Mouse (Mus musculus): ENCODE measurements around the gene Gm11758.
"Not testable (repeated sequence)": the region's sequence is repeated elsewhere in the genome, so short reads cannot be mapped to it uniquely, and the experiment has no call there.

The Gm11758 gene

GRCm38 (mm10) chr4:73876166-73876565 is at the start of gene Gm11758:
Gene Gm11758 (minus strand): TSS chr4:73876266.
- not testable (repeated sequence) for DNase-seq

GRCm38 (mm10) chr4:73920660-73921059 is 44.6 kb upstream of the Gm11758 start, which contains the start of gene Gm11756:
Gene Gm11756 (minus strand): TSS chr4:73920760.
- not testable (repeated sequence) for DNase-seq

GRCm38 (mm10) chr4:73905853-73906252 is 29.8 kb upstream of the Gm11758 start, which contains the start of gene Gm13871:
Gene Gm13871 (minus strand): TSS chr4:73905953.
- DNase-seq, result not testable (repeated sequence)

- not testable (repeated sequence) for DNase-seq
Measured at GRCm38 (mm10) chr4:73891012-73891411, 14.9 kb upstream of the Gm11758 start, which contains the start of gene Gm11757. Gene Gm11757 (minus strand): TSS chr4:73891112.

DNA sequence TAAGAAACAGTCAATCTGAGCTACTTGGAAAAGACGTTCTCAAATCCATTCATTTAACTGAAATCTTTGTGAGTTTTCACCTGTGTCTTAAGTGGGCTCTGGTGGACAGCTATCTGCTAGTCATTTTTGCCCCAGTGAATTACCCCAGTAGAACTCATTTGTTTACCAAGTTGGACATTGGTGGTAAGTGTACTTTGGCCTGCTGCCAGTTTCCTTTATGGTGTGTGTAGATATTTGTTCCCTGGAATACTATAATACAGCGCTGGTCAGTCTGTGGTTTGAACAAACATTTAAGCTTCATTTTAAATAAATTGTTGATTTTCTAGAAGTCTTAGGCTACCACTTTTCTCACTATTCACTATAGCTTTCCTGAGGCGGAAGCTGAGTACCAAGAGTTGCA is 49.5 kb downstream of the Gm11758 start:
- DNase-seq, result no peak
